Mouse (Mus musculus) brain, embryonic 14.5 days (tissue): ENCODE measurements around the gene Ankrd6.

Experiments used
- CTCF ChIP-seq: fragments of 200-500 bp; IDR thresholded peaks from 2 replicates; pipeline ENCODE4 v1.5.1; 2012; ENCODE audit warnings: inconsistent platforms, mild to moderate bottlenecking, moderate library complexity, borderline replicate concordance; ENCODE audit not compliant: insufficient read depth, insufficient read length; ENCODE audit errors: extremely low read depth
- POLR2A ChIP-seq: fragments of 200-500 bp; IDR thresholded peaks from 2 replicates; pipeline ENCODE4 v1.6.1; 2012; ENCODE audit warnings: mild to moderate bottlenecking, inconsistent platforms, borderline replicate concordance; ENCODE audit not compliant: poor library complexity, insufficient read depth, insufficient read length, severe bottlenecking; ENCODE audit errors: extremely low read depth

DNA sequence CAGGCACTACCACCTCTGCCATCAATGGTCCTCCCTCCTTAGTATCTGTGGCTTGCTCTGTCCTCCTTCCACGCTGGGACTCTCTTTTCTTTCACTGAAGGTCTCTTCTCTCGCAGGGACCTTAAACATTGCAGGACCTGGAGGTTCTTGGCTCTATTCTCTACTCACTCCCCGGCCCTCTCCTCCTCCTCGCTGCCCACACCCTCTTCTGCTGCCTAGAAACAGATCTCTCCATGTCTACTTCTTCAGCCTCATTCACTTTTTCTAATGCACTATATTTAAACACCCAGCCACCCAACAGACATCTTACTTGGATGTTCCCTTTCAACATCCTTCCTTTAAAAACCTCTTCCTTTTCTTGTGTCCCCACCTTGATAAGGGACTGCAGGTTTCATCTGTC lies 82.2 kb downstream of the Ankrd6 start:
- TF ChIP-seq CTCF (no peak), POLR2A (no peak)
